In genomic region chr5:66458851-66459250, GRCm38 (mm10) we compare ENCODE assay signal across 20 mouse cellular contexts.
DNase-seq lines count a peak whose midpoint lies in the region; ATAC-seq and TF ChIP-seq lines count a peak whose summit lies in the region.
"Had no signal": no experiment of that assay in that cellular context is flagged by ENCODE, and none has a peak within 500 bp of the region (broad histone marks: within the 10 kb centered on the region; RNA-seq: fewer than 3 reads in every experiment).

No protein-coding gene starts in this region.

- 64% methylated on average over 5 of the region's 5 CpGs for WGBS in liver, embryonic 11.5 days
- 84% methylated on average over 5 of the region's 5 CpGs for WGBS in hindbrain, embryonic 16.5 days

- no peak overlapping the region for H3K9ac ChIP-seq in liver, embryonic 11.5 days (ENCODE audit: low read depth, low read length)
- H3K9ac ChIP-seq in hindbrain, embryonic 16.5 days (ENCODE audit: low read depth, low read length), result no peak overlapping the region
- H3K9ac ChIP-seq: embryonic facial prominence, embryonic 15.5 days; heart, embryonic 13.5 days; limb, embryonic 12.5 days; lung, embryonic 15.5 days; neural tube, embryonic 12.5 days; stomach, embryonic 15.5 days had no signal

- H3K27me3 ChIP-seq in liver, embryonic 11.5 days (replicated peaks; ENCODE audit: control insufficient read depth, insufficient read depth, low read length), result no peaks in the 10 kb centered on the region
- no peaks in the 10 kb centered on the region for H3K27me3 ChIP-seq in hindbrain, embryonic 16.5 days (replicated peaks; ENCODE audit: control insufficient read depth, insufficient read depth, low read length)
- H3K27me3 ChIP-seq: embryonic facial prominence, embryonic 15.5 days; heart, embryonic 13.5 days; limb, embryonic 12.5 days; lung, embryonic 15.5 days; neural tube, embryonic 12.5 days; stomach, embryonic 15.5 days had no signal

- H3K4me3 ChIP-seq in gastrocnemius, adult 2 months, result no peak overlapping the region
- H3K4me3 ChIP-seq in left cerebral cortex, adult 2 months, result no peak overlapping the region
- no peak overlapping the region for H3K4me3 ChIP-seq in liver, embryonic 11.5 days (ENCODE audit: low read depth, low read length)
- no peak overlapping the region for H3K4me3 ChIP-seq in hindbrain, embryonic 16.5 days (ENCODE audit: low read length)
- H3K4me3 ChIP-seq: embryonic facial prominence, embryonic 15.5 days; heart, embryonic 13.5 days; limb, embryonic 12.5 days; lung, embryonic 15.5 days; neural tube, embryonic 12.5 days; stomach, embryonic 15.5 days had no signal

- intact Hi-C loops in gastrocnemius, adult 2 months (cut with DNase I), result no loop called here
- intact Hi-C loops in left cerebral cortex, adult 2 months (cut with DNase I), result no loop called here
- intact Hi-C loops in left cerebral cortex, postnatal 36 days (cut with DNase I), result no loop called here

- no peak overlapping the region for H3K4me2 ChIP-seq in liver, embryonic 11.5 days
- H3K4me2 ChIP-seq in hindbrain, embryonic 16.5 days (ENCODE audit: low read length), result no peak overlapping the region
- H3K4me2 ChIP-seq: embryonic facial prominence, embryonic 15.5 days; heart, embryonic 13.5 days; limb, embryonic 12.5 days; lung, embryonic 15.5 days; neural tube, embryonic 12.5 days; stomach, embryonic 15.5 days had no signal

- peak overlapping the region; percentile 21; the same call in 1 of the 2 replicates for H3K27ac ChIP-seq in gastrocnemius, adult 2 months
- peak overlapping the region; percentile 1; the same call in 1 of the 2 replicates for H3K27ac ChIP-seq in left cerebral cortex, adult 2 months
- no peak overlapping the region for H3K27ac ChIP-seq in liver, embryonic 11.5 days (ENCODE audit: low read depth, low read length)
- H3K27ac ChIP-seq in hindbrain, embryonic 16.5 days (ENCODE audit: low read depth, low read length), result no peak overlapping the region
- H3K27ac ChIP-seq: embryonic facial prominence, embryonic 15.5 days; heart, embryonic 13.5 days; limb, embryonic 12.5 days; lung, embryonic 15.5 days; neural tube, embryonic 12.5 days; stomach, embryonic 15.5 days had no signal

- 0 out of 2 replicates have a peak, but pooled peaks have one; percentile 39 for ATAC-seq in liver, embryonic 11.5 days (replicated peaks; ENCODE audit: low FRiP score)
- ATAC-seq in hindbrain, embryonic 16.5 days, result no peak
- no peak for ATAC-seq in frontal cortex, adult (ENCODE audit: low TSS enrichment)

- peaks cover 6% of the 10 kb centered on the region for H3K4me1 ChIP-seq in liver, embryonic 11.5 days (replicated peaks; ENCODE audit: control insufficient read depth, insufficient read depth, low read length)
- no peaks in the 10 kb centered on the region for H3K4me1 ChIP-seq in hindbrain, embryonic 16.5 days (ENCODE audit: control insufficient read depth, insufficient read depth, low read depth, low read length)
- H3K4me1 ChIP-seq: neural tube, embryonic 12.5 days; stomach, embryonic 15.5 days had no signal

- no peaks in the 10 kb centered on the region for H3K9me3 ChIP-seq in liver, embryonic 11.5 days (ENCODE audit: control insufficient read depth, low read length)
- H3K9me3 ChIP-seq in hindbrain, embryonic 16.5 days (ENCODE audit: control insufficient read depth, low read length), result no peaks in the 10 kb centered on the region
- H3K9me3 ChIP-seq: embryonic facial prominence, embryonic 15.5 days; heart, embryonic 13.5 days; limb, embryonic 12.5 days; lung, embryonic 15.5 days; neural tube, embryonic 12.5 days; stomach, embryonic 15.5 days had no signal

- TF ChIP-seq CTCF in gastrocnemius, adult 2 months (IDR thresholded peaks at IDR 0.05), result no peak
- TF ChIP-seq CTCF in left cerebral cortex, adult 2 months (IDR thresholded peaks at IDR 0.05), result no peak

- no peaks in the 10 kb centered on the region for H3K36me3 ChIP-seq in liver, embryonic 11.5 days (ENCODE audit: control insufficient read depth, insufficient read depth, low read length)
- no peaks in the 10 kb centered on the region for H3K36me3 ChIP-seq in hindbrain, embryonic 16.5 days (ENCODE audit: control insufficient read depth, insufficient read depth, low read length)
- H3K36me3 ChIP-seq: stomach, embryonic 15.5 days had no signal

- no peak for DNase-seq in gastrocnemius, adult 2 months
- DNase-seq in gastrocnemius, adult 8-10 months (ENCODE audit: low spot score in 2 of 2), result no peak
- no peak for DNase-seq in left cerebral cortex, adult 2 months (ENCODE audit: extremely low spot score in 1 of 2, low spot score in 2 of 2)
- DNase-seq in left cerebral cortex, postnatal 36 days (ENCODE audit: low spot score in 2 of 2), result no peak
- peak; percentile 61 to 64 for DNase-seq in kidney, adult 8-10 months
- DNase-seq in liver, embryonic 11.5 days (ENCODE audit: low spot score), result no peak
- DNase-seq: adrenal gland, adult 8-10 months; cerebellum, adult 8-10 months; gastrocnemius, postnatal 25 days; heart, postnatal 4 days; spleen, adult 18-20 months; thymus, adult 2 months had no signal

Comparison
In these comparisons a context has a peak if more than half of its experiments do, and no peak if none do; other contexts are left out.
1. DNase-seq: peak in kidney, adult 8-10 months (2 of 2); none in gastrocnemius, adult 2 months (single experiment), gastrocnemius, adult 8-10 months (0 of 2), left cerebral cortex, adult 2 months (0 of 2), left cerebral cortex, postnatal 36 days (0 of 2) and liver, embryonic 11.5 days (single experiment).
2. H3K27ac ChIP-seq: peak in gastrocnemius, adult 2 months (single experiment) and left cerebral cortex, adult 2 months (single experiment); none in liver, embryonic 11.5 days (single experiment) and hindbrain, embryonic 16.5 days (single experiment).